Mouse (Mus musculus) layer of hippocampus, postnatal 36 days (tissue): ENCODE measurements around the gene Birc5. TPM values are rescaled to one million over a fixed set of nuclear protein-coding genes. Genes with fewer than 3 reads are reported as not detected.
"Not testable (repeated sequence)": the region's sequence is repeated elsewhere in the genome, so short reads cannot be mapped to it uniquely, and the experiment has no call there.

Source experiments
- DNase-seq, 2 experiments: peaks; one replicate each; pipeline ENCODE4 v3.0.0; 2022
- total RNA-seq, 2 experiments: library from RNA; stranded (reverse); gene quantifications; 2 replicates each; pipeline ENCODE4 v1.2.3; 2021

Gene Birc5
- total RNA-seq, 2 experiments from 2014 or later: 0.77 to 1.4 TPM

- no peak for DNase-seq
Measured at GRCm38 (mm10) chr11:117826916-117827315, 22.1 kb upstream of the Birc5 start.

- no peak for DNase-seq
Measured at GRCm38 (mm10) chr11:117827386-117827785, 21.7 kb upstream of the Birc5 start.

- no peak for DNase-seq
Measured at GRCm38 (mm10) chr11:117828149-117828887, 20.7 kb upstream of the Birc5 start.

GRCm38 (mm10) chr11:117828888-117829604, 20.0 kb upstream of the Birc5 start:
- DNase-seq: no peak

GRCm38 (mm10) chr11:117829671-117830215, 19.3 kb upstream of the Birc5 start:
- DNase-seq: no peak

GRCm38 (mm10) chr11:117830401-117830800, 18.6 kb upstream of the Birc5 start:
- no peak for DNase-seq

- DNase-seq: peak; percentile 51 to 62
Measured at GRCm38 (mm10) chr11:117832086-117832969, 16.7 kb upstream of the Birc5 start.

- DNase-seq: not testable (repeated sequence)
Measured at GRCm38 (mm10) chr11:117833509-117833908, 15.5 kb upstream of the Birc5 start.

GRCm38 (mm10) chr11:117834086-117834485, 15.0 kb upstream of the Birc5 start:
- DNase-seq: no peak

GRCm38 (mm10) chr11:117836306-117836705, 12.7 kb upstream of the Birc5 start:
- no peak for DNase-seq

- no peak for DNase-seq
Measured at GRCm38 (mm10) chr11:117838572-117838971, 10.5 kb upstream of the Birc5 start.

- no peak for DNase-seq
Measured at GRCm38 (mm10) chr11:117839021-117839420, 10.0 kb upstream of the Birc5 start.

GRCm38 (mm10) chr11:117840910-117841309, 8.1 kb upstream of the Birc5 start:
- DNase-seq: no peak

- DNase-seq: no peak
Measured at GRCm38 (mm10) chr11:117843434-117843833, 5.6 kb upstream of the Birc5 start.

- DNase-seq: no peak
Measured at GRCm38 (mm10) chr11:117844997-117845396, 4.1 kb upstream of the Birc5 start.

GRCm38 (mm10) chr11:117845651-117846050, 3.4 kb upstream of the Birc5 start:
- DNase-seq: no peak

GRCm38 (mm10) chr11:117846640-117847039, 2.4 kb upstream of the Birc5 start:
- DNase-seq: no peak

GRCm38 (mm10) chr11:117847593-117848215, 1.3 kb upstream of the Birc5 start:
- no peak for DNase-seq

- peak in 1 of 2 experiments; percentile 60 for DNase-seq
Measured at GRCm38 (mm10) chr11:117848271-117848984, 623 bp upstream of the Birc5 start.

- no peak for DNase-seq
Measured at GRCm38 (mm10) chr11:117852875-117853274, 3.8 kb downstream of the Birc5 start.

GRCm38 (mm10) chr11:117854241-117854640, 5.2 kb downstream of the Birc5 start:
- no peak for DNase-seq
